Comparison of ENCODE assay signal across 8 mouse cellular contexts in genomic region chr17:26068831-26069739, GRCm38 (mm10). TPM values are rescaled to one million over a fixed set of nuclear protein-coding genes. Genes with fewer than 3 reads are reported as not detected.
DNase-seq lines count a peak whose midpoint lies in the region; ATAC-seq and TF ChIP-seq lines count a peak whose summit lies in the region.

Rab11fip3 (minus strand) TSS chr17:26069555.

- peaks cover 26% of the 10 kb centered on the region for H3K36me3 ChIP-seq in hindbrain, embryonic 10.5 days
- no peaks in the 10 kb centered on the region for H3K36me3 ChIP-seq in lung, embryonic 16.5 days (ENCODE audit: control insufficient read depth, insufficient read depth, low read length)

- POLR2A ChIA-PET in Patski (lab: Charles Lee), result interaction anchor here (0.7 to 1.5 kb wide), 8 partner anchors 9 to 163 kb away, joined by 3 to 4 read pairs (median 3); no protein-coding TSS in a partner anchor

- H3K4me2 ChIP-seq in lung, embryonic 16.5 days (ENCODE audit: low read depth, low read length), result peak within 1 kb of the TSS; percentile 96

- peaks cover 51% of the 10 kb centered on the region for H3K4me1 ChIP-seq in hindbrain, embryonic 10.5 days (replicated peaks)
- H3K4me1 ChIP-seq in lung, embryonic 16.5 days (replicated peaks; ENCODE audit: control insufficient read depth, insufficient read depth, low read length), result peaks cover 15% of the 10 kb centered on the region

- under 1% methylated on average over 94 of the region's 94 CpGs for WGBS in hindbrain, embryonic 10.5 days
- WGBS in lung, embryonic 16.5 days, result under 1% methylated on average over 89 of the region's 94 CpGs

- peak within 1 kb of the TSS; percentile 95 for H3K27ac ChIP-seq in hindbrain, embryonic 10.5 days
- H3K27ac ChIP-seq in lung, embryonic 16.5 days (ENCODE audit: low read length), result peak within 1 kb of the TSS; percentile 41

- peak; percentile 60 for ATAC-seq in Patski
- ATAC-seq in lung, embryonic 16.5 days (ENCODE audit: low read depth), result peak; percentile 91

- H3K9ac ChIP-seq in lung, embryonic 16.5 days (ENCODE audit: low read length), result peak within 1 kb of the TSS; percentile 79

- CTCF ChIA-PET in Patski (lab: Charles Lee), result interaction anchor here (0.8 to 1.7 kb wide), 2 partner anchors 13 to 27 kb away, joined by 3 to 4 read pairs; no protein-coding TSS in a partner anchor

- no peaks in the 10 kb centered on the region for H3K9me3 ChIP-seq in hindbrain, embryonic 10.5 days
- H3K9me3 ChIP-seq in lung, embryonic 16.5 days (ENCODE audit: control insufficient read depth, low read length), result no peaks in the 10 kb centered on the region

- no peaks in the 10 kb centered on the region for H3K27me3 ChIP-seq in Patski
- H3K27me3 ChIP-seq in hindbrain, embryonic 10.5 days (ENCODE audit: insufficient read depth, poor library complexity, severe bottlenecking), result peaks cover 24% of the 10 kb centered on the region
- H3K27me3 ChIP-seq in lung, embryonic 16.5 days (ENCODE audit: control insufficient read depth, insufficient read depth, low read depth, low read length), result no peaks in the 10 kb centered on the region

- TF ChIP-seq CTCF in Patski (IDR thresholded peaks at IDR 0.05), result no peak

- in situ Hi-C loops in Patski (cut with MboI; ENCODE audit: low pct_unique_long_range_greater_than_20kb), result no loop called here

- H3K4me3 ChIP-seq in hindbrain, embryonic 10.5 days, result peak within 1 kb of the TSS; percentile 97
- peak within 1 kb of the TSS; percentile 76 for H3K4me3 ChIP-seq in lung, embryonic 16.5 days (ENCODE audit: low read length)

- peak; percentile 56 for DNase-seq in Patski (ENCODE audit: low read depth, low spot score)
- DNase-seq in cerebellum, adult 9-11 months, result peak; percentile 85
- DNase-seq in frontal cortex, adult 2 months (ENCODE audit: extremely low spot score in 1 of 2, low spot score in 1 of 2), result peak; percentile 49 to 83
- peak; percentile 92 for DNase-seq in hindbrain, embryonic 10.5 days (ENCODE audit: low spot score)
- DNase-seq in layer of hippocampus, adult 9-10 months (ENCODE audit: low spot score), result peak; percentile 65
- DNase-seq in ovary, postnatal 10 days (ENCODE audit: low spot score), result peak; percentile 49
- DNase-seq in thymus, postnatal 0 days (ENCODE audit: low spot score), result peak; percentile 87

RNA-seq across cellular contexts. Expression of gene Rab11fip3, which starts in this region (rescaled TPM):
- polyA plus RNA-seq in Patski (2021), result 35.9 TPM
- 98.1 and 98.7 TPM in 2 replicates for polyA plus RNA-seq in frontal cortex, adult 2 months (2012; rRNA removed)
- 24.7 and 30.9 TPM in 2 replicates for polyA plus RNA-seq in hindbrain, embryonic 10.5 days (2016; fragmentation: Nextera tagmentation; extraction: Ambion mirVana)
- 6.5 and 6.7 TPM in 2 replicates for polyA plus RNA-seq in lung, embryonic 16.5 days (2015; fragmentation: Nextera tagmentation; extraction: Ambion mirVana)
- polyA plus RNA-seq in thymus, postnatal 0 days (2015; fragmentation: Nextera tagmentation; extraction: Ambion mirVana), result 3.1 and 4.7 TPM in 2 replicates

Comparison
In these comparisons a context has a peak if more than half of its experiments do, and no peak if none do; other contexts are left out.
1. Peak in every context shown above with its lines: DNase-seq, ATAC-seq, H3K4me3 ChIP-seq and H3K27ac ChIP-seq.